Mouse (Mus musculus) embryo, embryonic 10 days (tissue): ENCODE measurements around the gene Clic4.
A peak's percentile ranks its signal among the peaks of the same experiment; 100 is the strongest.

ENCODE experiments used
- DNase-seq: peaks from one replicate; pipeline ENCODE4 v3.0.0-alpha.2; 2015; ENCODE audit warnings: low spot score

Gene Clic4

DNA sequence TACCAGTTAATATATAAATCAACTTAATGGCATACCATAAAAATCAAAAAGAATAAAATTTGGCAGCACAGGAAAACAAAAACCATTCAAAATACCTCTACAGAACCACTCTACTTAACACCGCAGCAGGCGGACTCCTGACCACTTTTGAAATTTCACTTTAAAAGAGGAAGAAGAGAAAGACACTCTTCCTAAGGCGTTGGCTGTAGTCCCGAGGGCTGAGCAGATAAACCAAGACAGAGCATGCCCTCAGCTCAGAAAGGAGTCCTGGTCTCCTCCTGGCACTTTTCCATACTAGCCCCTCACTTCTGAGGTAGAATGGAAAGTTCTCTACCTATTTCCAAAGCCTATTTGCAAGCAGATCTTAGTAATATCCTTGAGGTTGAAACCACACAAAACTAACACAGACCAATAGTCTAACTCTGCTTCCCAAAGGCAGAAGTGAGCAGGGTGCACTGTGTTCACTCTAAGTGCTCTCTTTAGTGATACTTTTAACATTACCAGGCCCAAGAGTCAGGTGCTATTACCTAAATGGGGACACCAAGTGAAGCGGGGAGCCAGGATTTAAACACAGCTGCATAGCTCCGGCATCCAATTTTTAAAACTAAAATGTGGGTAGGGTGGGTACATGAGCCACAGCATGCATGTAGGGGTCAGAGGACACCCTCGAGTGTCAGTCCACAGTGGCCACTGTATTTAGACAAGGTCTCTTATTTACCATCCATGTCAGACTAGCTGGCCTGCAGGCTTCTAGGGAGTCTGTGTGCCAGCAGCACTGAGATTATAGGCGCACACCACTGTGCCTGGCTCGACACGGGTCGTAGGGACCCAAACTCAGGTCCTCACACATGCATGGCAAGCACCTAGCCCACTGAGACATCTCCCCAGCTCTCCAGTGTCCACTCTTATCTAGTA, 15.8 kb downstream of the Clic4 start:
- no peak for DNase-seq

DNA sequence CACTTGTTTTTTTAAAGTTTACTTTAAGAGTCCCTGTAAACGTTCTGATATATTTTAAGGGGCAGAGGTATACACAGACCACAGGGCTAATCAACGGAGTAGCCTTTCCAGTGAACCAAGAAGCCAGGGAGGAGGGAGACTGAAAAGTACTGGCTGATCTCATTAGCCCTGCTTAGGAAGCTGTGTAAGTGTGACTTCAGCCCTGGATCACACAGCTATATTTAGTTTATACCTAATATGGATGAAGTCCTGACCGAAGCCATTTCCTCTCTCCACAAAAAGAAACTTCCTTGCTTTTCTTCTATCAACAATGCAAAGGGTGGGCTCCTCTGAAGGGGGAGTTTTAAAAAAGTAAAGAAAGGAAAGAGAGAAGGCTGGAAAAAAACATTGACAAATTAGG, 17.8 kb downstream of the Clic4 start:
- no peak for DNase-seq

DNA sequence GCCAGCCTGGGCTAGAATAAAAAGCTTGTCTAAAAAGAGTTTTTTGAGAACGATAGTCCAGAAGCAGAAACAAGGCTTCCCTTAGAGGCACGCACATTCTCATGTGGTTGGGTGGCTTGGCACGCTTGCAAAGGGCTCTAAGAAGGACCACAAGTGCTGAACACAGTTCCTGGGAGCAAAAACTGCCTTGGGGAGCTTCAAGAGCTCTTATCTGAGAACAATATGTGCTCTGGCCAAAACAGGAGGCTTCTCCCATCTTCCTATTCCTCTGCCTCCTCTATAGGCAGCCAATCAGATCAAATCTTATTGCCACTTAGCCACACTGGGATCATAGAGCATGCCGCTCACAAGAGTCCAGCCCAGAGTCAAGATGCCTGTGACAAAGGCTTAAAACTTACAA, 18.3 kb downstream of the Clic4 start:
- no peak for DNase-seq

DNA sequence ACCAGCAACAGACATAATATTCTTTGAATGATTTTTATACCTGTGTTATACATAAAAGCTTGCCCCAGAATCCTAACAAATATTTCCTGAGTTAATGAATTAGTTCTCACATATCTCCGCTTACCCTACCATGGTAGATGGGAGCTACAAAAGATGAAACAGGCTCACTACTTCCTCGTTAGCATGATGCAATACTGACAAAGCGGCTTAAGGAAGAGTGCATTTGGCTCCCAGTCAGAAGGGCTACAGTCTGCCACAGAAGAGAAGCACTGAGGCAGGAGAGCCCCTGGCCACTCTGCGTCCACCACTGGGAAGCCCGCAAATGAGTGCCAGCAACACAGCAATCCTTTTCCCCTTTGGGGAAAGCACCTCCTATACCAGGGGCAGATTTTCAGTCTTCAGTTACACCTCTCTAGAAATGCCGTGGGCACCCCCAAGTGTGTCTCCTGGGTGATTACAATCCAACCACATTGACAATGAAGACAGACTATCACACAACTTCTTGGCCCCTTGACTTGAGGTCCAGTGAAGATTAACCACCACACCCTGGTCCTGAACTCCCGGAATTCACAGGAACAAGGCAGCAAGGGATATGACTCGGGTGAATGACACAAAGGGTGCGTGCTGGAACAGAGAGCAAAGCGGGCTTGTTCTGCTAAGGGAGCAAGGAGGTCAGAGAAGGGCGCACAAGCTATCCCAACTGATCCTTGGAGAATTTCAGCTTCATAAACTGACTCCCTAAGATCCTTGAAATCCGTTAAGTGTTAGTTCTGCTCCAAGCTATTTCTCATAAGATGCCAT, 19.2 kb downstream of the Clic4 start:
- DNase-seq, result no peak

DNA sequence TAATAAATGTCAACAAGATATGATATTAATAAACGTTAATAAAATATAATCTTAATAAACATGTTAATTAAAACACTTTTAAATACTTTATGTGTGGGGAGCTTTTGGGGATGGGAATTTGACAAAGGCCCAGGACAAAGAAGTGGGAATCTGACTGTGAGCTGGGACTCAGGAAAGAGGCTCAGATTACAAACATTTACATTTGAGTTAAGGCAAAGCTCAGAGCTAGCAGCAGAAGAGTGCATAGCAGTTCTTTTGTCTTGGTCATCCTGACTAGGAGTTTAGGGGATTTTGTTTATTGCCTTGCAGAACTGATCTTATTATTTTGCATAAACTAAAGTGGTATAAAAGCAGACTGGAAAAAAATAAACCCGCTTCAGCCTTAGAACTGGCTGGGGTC, 20.8 kb downstream of the Clic4 start:
- DNase-seq, result no peak

DNA sequence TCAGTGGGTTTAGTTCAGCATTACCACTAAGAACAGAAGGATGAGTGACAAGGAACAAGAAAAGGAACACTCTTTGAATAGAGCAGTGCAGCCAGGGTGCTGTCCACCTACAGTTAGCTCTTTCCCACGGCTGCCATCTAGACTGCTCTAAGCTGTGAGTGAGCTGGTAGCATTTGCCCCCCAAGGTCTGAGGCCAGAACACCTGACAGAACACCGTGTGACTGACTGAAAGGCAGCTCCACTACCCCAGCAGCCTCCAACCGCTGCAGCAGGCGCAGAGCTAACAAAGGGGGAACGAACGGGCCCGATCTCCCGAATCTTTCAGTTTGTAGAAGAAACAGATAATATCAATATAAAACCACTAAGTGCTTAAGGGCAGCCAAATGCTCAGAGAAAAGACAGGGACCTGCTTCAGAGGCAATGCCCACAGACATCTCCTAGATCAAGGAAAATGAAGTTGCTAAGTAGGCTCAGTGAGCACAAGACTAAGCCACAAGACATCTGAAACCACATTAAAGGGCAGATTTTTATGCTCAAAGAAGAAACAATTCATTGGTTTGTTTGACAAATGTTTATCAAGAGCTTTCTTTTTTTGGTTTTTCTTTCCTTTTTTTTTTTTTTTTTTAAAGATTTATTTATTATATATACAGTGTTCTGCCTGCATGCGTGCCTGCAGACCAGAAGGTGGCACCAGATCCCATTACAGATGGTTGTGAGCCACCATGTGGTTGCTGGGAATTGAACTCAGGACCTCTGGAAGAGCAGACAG, 24.2 kb downstream of the Clic4 start:
- no peak for DNase-seq

DNA sequence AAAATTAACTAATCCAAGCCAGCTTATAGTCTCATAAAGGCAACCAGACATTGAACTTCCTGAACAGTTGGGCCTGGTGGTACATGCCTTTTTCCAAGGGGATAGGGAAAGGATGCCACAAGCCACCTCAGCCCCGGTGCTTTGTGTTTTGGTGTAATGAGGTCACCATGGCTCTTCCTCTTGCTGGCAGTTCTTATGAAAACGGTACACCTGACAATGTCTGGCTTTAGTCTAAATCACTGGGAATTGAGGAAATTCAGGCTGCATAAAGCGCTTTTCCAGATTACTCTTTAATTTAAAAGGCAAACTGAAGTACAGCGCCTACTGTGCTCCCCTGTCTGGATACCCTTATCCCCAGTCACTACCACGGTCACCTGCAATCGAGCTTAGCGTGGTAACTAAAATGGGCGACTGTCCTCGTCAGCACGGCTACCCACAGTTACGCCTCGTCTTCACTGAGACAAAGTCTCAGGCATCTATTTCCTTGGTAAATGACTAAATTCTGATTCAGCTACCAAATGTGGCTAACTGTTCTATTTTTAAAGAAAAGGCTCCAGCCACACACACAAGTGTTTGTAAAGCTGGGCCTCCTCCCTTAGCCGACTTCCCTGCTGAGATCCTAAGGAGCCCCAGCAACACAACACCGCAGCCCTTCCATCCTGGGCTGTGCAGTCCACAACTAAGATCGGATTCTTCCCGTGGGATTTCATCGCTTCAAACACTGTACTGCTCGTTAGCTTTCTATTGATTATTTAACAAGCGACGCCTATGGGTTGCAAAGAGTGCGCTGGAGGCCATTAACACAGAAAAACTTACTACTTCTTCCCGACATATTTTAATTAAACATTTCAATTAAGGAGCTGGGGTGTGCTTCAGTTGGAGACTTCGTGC, 25.5 kb downstream of the Clic4 start:
- no peak for DNase-seq

DNA sequence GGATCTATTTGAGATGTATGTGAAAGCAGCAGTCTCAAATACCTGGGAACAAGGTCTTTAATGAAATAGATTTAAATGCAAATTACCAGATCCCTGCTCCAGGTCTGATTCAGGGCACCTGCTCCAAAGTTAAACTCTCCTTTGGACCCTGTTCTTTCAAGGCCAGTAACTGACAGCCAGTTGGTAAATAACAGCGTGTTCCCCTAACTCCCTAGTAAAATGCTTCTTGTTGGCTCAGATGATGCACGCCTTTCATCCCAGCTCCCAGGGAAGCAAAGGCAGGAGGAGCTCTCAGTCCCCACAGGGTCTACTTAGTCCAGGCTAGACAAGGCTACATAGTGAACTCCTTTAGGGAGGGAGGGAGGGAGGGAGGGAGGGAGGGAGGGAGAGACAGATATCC, 26.2 kb downstream of the Clic4 start:
- DNase-seq, result no peak

DNA sequence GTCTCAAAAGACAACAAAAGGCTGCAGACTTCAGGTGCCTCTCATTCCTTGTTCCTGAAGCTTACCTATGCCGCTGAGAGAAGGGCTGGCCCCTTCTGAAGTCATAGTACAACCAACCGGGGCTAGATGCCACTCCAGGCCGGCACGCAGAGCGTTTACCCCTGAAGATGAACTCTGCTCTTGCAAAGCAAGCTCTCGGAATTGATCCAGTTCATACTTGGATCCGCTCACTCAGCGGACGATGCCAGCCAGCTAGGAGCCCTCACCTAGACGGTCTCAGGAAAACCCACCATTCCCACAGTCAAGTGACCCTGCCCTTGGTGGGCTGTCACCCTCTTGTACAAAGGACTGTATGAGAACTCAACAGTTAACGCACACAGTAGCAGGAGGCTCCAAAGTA, 26.8 kb downstream of the Clic4 start:
- DNase-seq, result no peak

DNA sequence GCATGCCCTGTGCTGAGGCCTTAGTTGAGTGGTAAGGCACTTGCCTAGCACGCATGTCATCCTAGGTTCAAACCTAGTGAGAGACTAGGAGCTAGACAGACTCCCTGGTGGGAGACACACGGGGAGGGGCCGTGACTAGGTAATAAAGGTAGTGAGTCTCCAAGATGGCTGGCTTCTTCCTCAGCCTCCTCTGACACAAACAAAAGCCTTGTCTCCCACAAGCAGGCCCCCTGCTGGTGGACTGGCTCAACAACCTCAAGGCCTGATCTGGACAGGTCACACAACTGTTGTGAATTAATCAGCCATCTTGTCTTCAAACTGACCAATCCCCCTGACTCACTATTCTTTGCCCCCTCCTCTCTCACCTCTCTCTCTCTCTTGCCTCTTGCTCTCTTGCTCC, 28.3 kb downstream of the Clic4 start:
- DNase-seq, result no peak

DNA sequence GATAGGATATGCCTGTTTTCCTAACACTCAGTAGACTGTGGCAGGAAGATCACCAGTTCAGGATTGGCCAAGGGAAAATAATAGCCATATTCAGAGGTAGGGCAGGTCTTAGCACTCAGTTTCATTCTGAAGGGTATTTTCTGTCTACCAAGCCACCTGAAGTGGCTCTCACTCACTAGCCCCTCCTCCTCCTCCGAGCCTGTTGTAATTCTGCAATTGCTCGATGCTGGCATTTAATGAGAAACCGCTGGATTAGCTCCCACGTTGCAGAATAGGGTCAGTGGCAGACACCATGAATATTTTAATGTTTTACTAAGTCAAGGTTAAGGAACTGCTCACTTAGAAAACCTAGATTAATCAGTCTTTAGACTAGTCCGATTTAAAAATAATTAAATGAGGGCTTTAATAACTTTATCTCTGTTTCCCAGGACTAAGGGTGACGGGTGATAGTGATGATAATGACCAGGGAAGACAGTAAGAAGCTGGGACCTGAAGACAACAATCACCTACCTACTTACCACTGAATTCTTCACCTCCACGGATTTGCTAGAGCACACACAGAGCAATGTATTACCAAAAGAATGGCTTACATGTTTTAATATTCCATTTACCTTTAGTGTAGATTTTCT, 29.6 kb downstream of the Clic4 start:
- no peak for DNase-seq

DNA sequence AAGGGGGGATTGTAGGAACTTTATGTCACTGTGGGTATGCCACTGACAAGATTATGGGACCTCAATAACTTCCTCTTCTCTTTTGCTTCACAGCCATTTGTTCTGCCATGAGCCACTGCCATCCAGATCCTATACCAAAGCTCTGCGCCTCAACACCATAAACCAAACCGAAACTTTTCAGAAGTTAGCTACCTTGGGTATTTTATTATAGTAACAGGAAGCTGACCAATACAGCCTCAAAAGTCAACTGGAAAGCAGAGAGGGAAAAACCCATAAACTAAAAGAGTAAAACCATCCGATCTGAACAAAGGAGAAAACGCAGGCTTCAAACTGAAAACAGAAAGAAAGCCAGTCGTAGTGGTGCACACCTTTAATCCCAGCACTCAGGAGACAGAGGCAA, 30.2 kb downstream of the Clic4 start:
- DNase-seq, result no peak

DNA sequence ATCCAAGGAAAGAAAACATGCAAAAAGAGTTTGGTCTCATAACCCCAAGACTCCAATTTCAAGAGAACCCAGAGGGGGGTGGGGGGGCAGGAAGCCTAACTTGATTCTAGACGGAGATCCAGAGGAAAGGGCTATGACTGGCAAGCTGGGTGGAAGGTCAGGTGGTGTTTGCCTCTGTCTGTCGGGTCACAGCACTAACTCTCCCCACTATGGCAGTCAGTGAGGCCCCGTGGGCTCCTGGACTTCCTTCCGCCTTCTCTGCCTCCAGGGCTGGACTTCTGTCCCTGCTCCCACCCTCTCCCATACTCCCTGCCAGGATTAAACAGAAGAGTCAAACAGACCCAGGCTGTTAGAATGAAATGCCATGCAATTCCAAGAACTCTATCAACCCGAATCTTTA, 30.9 kb downstream of the Clic4 start:
- DNase-seq, result peak; percentile 22

DNA sequence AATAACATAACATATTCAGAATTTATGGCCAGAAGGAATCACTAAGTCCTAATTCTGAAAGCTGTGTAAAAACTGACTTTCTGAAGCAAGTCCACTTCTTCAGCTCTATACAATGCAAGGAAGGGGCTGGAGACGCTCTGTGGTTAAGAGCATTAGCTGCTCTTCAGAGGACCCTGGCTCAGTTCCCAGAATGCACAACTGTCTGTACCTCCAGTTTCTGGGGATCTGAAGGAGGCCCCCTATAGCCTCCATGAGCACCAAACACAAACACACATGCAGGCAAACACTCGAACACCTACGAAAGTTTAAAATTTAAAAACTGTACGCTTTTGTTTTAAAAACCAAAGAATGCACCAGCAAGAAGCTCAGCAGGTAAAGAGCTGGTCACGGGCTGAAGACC, 31.5 kb downstream of the Clic4 start:
- no peak for DNase-seq

DNA sequence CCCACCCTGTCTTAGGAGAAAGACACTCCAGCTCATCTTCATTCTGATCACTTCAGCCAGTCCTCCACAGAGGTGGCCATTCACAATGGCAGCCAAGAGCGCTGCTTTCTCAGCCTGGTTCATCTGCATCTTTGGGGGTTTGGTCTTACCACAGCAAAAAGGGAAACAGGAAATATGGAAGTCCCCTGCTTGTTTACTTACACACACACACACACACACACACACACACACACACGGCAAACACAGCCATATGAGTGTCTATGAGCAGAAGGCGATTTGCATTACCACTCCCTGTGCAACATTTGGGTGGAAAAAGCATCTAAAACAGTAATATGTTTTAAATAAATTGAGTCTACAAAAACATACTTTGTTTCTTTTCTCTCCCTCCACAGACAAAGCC, 32.3 kb downstream of the Clic4 start:
- no peak for DNase-seq

DNA sequence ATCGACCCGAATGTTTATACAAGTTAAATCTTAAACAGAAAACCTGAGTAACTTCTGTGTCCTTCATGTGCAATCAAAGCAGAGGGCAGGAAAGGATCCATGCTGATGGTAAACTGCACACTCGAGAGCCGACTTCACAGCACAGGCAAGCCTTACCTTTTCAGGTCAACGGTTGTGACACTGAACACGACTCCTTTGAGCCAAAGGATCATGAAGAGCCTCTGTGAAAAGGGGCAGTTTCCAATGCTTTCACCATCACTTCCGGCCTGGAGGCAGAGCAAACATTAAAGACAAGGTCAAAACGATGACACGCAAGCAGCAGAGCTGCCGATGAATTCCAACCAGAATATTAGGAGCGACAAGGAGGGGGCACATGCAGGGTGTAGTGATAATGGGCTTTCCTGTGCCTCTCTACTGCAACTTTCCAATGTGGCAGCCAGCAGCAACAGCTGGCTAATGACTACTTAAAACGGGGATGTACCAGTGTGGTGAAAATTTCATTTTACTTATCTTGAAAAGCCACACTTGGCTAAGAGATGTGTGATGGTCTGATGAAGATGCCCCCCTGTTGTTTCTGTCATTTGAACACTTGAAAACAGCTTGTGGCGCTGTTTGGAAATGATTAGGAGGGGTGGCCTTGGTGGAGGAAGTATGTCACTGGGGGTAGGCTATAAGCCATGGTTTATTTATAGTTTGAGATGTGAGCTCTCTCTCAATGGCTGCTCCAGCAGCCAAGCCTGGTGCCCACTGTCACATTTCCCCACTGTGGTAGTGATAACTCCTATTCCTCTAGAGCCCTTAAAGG, 33.7 kb downstream of the Clic4 start:
- no peak for DNase-seq

DNA sequence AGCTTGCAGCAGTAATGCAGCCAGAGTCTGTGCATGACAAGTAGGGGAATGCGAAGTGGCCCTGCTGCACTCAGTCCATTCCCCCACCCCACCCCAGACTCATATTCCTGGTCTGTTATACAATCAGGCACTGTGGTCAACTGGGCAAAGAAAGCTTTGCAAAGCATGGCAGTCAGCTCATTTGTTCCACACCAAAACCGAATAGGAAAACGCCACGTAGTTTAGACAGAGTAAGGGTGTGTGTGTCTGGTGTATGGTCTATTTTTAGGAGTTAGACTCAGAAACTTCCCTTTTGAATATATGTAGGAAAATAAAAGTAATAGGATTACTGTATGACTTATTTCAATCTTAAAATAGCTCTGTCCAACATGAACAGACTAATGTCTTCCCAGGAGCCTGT, 36.0 kb downstream of the Clic4 start:
- DNase-seq, result no peak

DNA sequence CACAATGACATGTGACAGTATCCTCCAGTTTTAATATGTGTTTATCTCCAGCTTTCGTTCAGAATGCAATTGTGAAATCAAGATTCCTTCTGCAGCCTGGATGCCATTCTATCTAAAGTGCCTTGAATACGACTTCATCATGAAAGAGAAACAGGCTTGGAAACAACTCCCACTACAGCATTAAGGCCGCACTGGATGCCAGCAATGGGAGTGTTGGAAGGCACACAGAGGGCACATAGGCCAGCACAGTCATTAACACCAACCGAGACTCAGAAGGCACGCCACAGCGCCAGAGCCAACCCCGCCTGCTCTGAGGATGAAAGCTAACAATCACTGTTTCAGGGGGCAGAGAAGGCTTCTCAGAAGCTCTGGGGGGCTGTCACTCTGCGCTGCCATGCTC, 37.1 kb downstream of the Clic4 start:
- no peak for DNase-seq

DNA sequence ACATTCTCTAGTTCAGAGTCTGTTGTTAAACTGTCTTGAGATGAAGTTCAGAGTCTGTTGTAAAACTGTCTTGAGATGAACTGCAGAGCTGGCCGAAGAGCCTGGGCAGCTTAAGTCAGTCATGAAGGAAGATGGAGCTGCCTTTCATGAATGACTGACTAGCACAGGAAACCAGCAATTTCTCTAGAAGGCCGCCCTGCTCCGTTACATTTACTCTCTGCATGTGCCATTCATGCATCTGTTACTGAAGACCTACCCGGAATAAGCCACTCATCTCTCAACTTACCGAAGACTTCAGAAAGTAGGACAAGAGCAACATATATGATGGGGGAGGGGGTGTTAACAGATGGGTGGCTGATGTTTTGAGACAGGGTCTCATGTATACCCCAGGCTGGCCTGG, 40.1 kb downstream of the Clic4 start:
- no peak for DNase-seq

DNA sequence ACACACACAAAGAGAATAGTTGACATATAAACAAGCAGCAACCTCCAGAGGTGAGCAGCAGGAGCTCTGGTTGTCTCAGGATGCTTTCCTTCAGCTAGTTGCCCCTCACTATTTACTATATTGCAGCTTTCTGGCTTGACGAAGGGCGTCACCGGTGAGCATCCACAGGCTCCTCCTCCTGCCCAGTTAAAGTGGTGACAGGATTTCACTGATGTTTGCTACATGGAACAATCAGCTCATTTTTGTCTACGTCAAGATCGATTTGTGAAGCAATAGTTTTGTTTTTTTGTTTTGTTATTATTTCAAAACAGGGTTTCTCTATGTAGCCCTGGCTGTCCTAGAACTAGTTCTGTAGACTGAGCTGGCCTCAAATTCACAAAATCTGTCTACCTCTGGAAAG, 41.1 kb downstream of the Clic4 start:
- no peak for DNase-seq
